Comparison of ENCODE assay signal across 9 mouse cellular contexts in the genomic region with DNA sequence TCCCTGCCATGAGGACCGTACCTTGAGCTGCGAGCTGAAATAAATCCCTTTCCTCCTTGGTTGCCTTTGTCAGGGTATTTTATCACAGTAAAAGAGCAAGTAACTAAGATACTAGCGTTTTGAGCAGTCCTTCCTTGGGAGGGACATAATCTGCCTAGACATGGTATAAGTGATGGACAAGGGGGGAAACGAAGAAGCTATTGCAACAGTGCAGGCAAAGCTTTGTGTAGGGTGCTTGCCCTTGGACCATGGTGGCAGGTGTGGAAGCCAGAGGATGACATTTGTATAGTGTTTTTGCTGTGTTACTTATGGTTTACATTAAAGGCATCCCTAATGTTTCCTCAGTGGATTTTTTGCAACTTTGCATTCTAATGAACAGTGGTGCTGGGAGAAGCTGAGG. TPM values are rescaled to one million over a fixed set of nuclear protein-coding genes. Genes with fewer than 3 reads are reported as not detected.
DNase-seq lines count a peak whose midpoint lies in the region; ATAC-seq and TF ChIP-seq lines count a peak whose summit lies in the region.
"Had no signal": no experiment of that assay in that cellular context is flagged by ENCODE, and none has a peak within 500 bp of the region (broad histone marks: within the 10 kb centered on the region; RNA-seq: fewer than 3 reads in every experiment).

No protein-coding gene starts in this region.

- peaks cover 14% of the 10 kb centered on the region; the same call in 1 of the 2 replicates for H3K27me3 ChIP-seq in heart, postnatal 0 days (ENCODE audit: control insufficient read depth, insufficient read depth, low read length)
- no peaks in the 10 kb centered on the region for H3K27me3 ChIP-seq in embryonic facial prominence, embryonic 11.5 days (ENCODE audit: control insufficient read depth, insufficient read depth, low read length)
- no peaks in the 10 kb centered on the region for H3K27me3 ChIP-seq in hindbrain, embryonic 15.5 days
- no peaks in the 10 kb centered on the region for H3K27me3 ChIP-seq in midbrain, embryonic 14.5 days (ENCODE audit: control insufficient read depth, insufficient read depth, low read length)
- no peaks in the 10 kb centered on the region; the same call in 1 of the 2 replicates for H3K27me3 ChIP-seq in thymus, adult 2 months (ENCODE audit: control insufficient read depth, insufficient read depth, low read length)

- H3K9ac ChIP-seq in heart, postnatal 0 days (replicated peaks; ENCODE audit: low read depth, low read length), result peak overlapping the region; percentile 15; the same call in 1 of the 2 replicates
- H3K9ac ChIP-seq in embryonic facial prominence, embryonic 11.5 days (replicated peaks; ENCODE audit: low read length), result peak overlapping the region; percentile 77
- peak overlapping the region; percentile 83 for H3K9ac ChIP-seq in hindbrain, embryonic 15.5 days
- H3K9ac ChIP-seq in midbrain, embryonic 14.5 days (replicated peaks; ENCODE audit: low read length), result no peak overlapping the region; the same call in 1 of the 2 replicates

- H3K9me3 ChIP-seq in heart, postnatal 0 days (replicated peaks; ENCODE audit: control insufficient read depth, low read length), result no peaks in the 10 kb centered on the region
- no peaks in the 10 kb centered on the region for H3K9me3 ChIP-seq in embryonic facial prominence, embryonic 11.5 days (replicated peaks; ENCODE audit: control insufficient read depth, low read length)
- H3K9me3 ChIP-seq in hindbrain, embryonic 15.5 days, result no peaks in the 10 kb centered on the region
- no peaks in the 10 kb centered on the region for H3K9me3 ChIP-seq in midbrain, embryonic 14.5 days (ENCODE audit: control insufficient read depth, low read length)

- TF ChIP-seq POLR2A in thymus, adult 2 months (IDR thresholded peaks at IDR 0.05; ENCODE audit: control insufficient read depth, extremely low read depth, insufficient read depth, low read length, poor library complexity), result no peak

- ATAC-seq in heart, postnatal 0 days (ENCODE audit: insufficient read depth, low read depth), result no peak
- ATAC-seq in embryonic facial prominence, embryonic 11.5 days (replicated peaks; ENCODE audit: insufficient number of reproducible peaks, low FRiP score, low TSS enrichment, low read depth), result 0 out of 2 replicates have a peak, but pooled peaks have one; percentile 29
- peak; percentile 20 for ATAC-seq in hindbrain, embryonic 15.5 days (ENCODE audit: low FRiP score, low read depth)
- 0 out of 2 replicates have a peak, but pooled peaks have one; percentile 2 for ATAC-seq in midbrain, embryonic 14.5 days (ENCODE audit: low FRiP score, low TSS enrichment)

- no peak for DNase-seq in heart, postnatal 0 days (ENCODE audit: low spot score)
- no peak for DNase-seq in heart, adult 11 months
- no peak for DNase-seq in embryonic facial prominence, embryonic 11.5 days (ENCODE audit: low spot score)
- no peak for DNase-seq in midbrain, embryonic 14.5 days
- DNase-seq in thymus, adult 2 months, result no peak
- no peak for DNase-seq in natural killer cell, adult 2 months (ENCODE audit: low spot score in 2 of 2)
- no peak for DNase-seq in adrenal gland, postnatal 4 days (ENCODE audit: low spot score in 2 of 2)

- no peak for TF ChIP-seq CTCF in heart, postnatal 0 days (IDR thresholded peaks at IDR 0.05; ENCODE audit: low read depth)
- no peak for TF ChIP-seq CTCF in thymus, adult 2 months (IDR thresholded peaks at IDR 0.05; ENCODE audit: borderline replicate concordance, control insufficient read depth, extremely low read depth, insufficient read depth, low read length, poor library complexity)

- TF ChIP-seq EP300 in heart, postnatal 0 days (IDR thresholded peaks at IDR 0.05; ENCODE audit: low read depth), result no peak

- 82% methylated on average over 4 of the region's 4 CpGs for WGBS in heart, postnatal 0 days
- WGBS in embryonic facial prominence, embryonic 11.5 days, result 80% methylated on average over 4 of the region's 4 CpGs
- 79% methylated on average over 4 of the region's 4 CpGs for WGBS in hindbrain, embryonic 15.5 days
- 79% methylated on average over 4 of the region's 4 CpGs for WGBS in midbrain, embryonic 14.5 days
- WGBS in thymus, adult 2 months, result 87% methylated on average over 4 of the region's 4 CpGs

- peak overlapping the region; percentile 67 for H3K4me3 ChIP-seq in heart, postnatal 0 days (ENCODE audit: low read depth, low read length)
- H3K4me3 ChIP-seq in embryonic facial prominence, embryonic 11.5 days (ENCODE audit: low read depth, low read length), result no peak overlapping the region
- H3K4me3 ChIP-seq in hindbrain, embryonic 15.5 days, result peak overlapping the region; percentile 87
- H3K4me3 ChIP-seq in midbrain, embryonic 14.5 days (replicated peaks; ENCODE audit: low read depth, low read length), result peak overlapping the region; percentile 66
- no peak overlapping the region for H3K4me3 ChIP-seq in thymus, adult 2 months (ENCODE audit: control insufficient read depth, insufficient read depth, low read length)

- H3K4me1 ChIP-seq in heart, postnatal 0 days (ENCODE audit: control insufficient read depth, insufficient read depth), result no peaks in the 10 kb centered on the region; the same call in 1 of the 2 replicates
- no peaks in the 10 kb centered on the region; the same call in 1 of the 2 replicates for H3K4me1 ChIP-seq in embryonic facial prominence, embryonic 11.5 days (ENCODE audit: control insufficient read depth, insufficient read depth, low read length)
- H3K4me1 ChIP-seq in hindbrain, embryonic 15.5 days (replicated peaks), result peaks cover 15% of the 10 kb centered on the region
- H3K4me1 ChIP-seq in midbrain, embryonic 14.5 days (ENCODE audit: control insufficient read depth, insufficient read depth, low read length), result no peaks in the 10 kb centered on the region; the same call in 1 of the 2 replicates
- H3K4me1 ChIP-seq in thymus, adult 2 months (replicated peaks; ENCODE audit: control insufficient read depth, insufficient read depth, low read length), result peaks cover 14% of the 10 kb centered on the region

- no peak overlapping the region for H3K27ac ChIP-seq in heart, postnatal 0 days (ENCODE audit: low read depth)
- H3K27ac ChIP-seq in embryonic facial prominence, embryonic 11.5 days (replicated peaks; ENCODE audit: low read depth, low read length), result no peak overlapping the region
- peak overlapping the region; percentile 87 for H3K27ac ChIP-seq in hindbrain, embryonic 15.5 days (replicated peaks)
- 0 out of 2 replicates have a peak overlapping the region, but pooled peaks have one; percentile 49 for H3K27ac ChIP-seq in midbrain, embryonic 14.5 days (replicated peaks; ENCODE audit: low read depth, low read length)
- no peak overlapping the region for H3K27ac ChIP-seq in thymus, adult 2 months (ENCODE audit: control insufficient read depth, insufficient read depth, low read length)

- no peaks in the 10 kb centered on the region for H3K36me3 ChIP-seq in heart, postnatal 0 days (replicated peaks; ENCODE audit: control insufficient read depth, insufficient read depth, low read length)
- no peaks in the 10 kb centered on the region for H3K36me3 ChIP-seq in embryonic facial prominence, embryonic 11.5 days (replicated peaks; ENCODE audit: control insufficient read depth, insufficient read depth, low read depth, low read length)
- no peaks in the 10 kb centered on the region for H3K36me3 ChIP-seq in hindbrain, embryonic 15.5 days
- no peaks in the 10 kb centered on the region for H3K36me3 ChIP-seq in midbrain, embryonic 14.5 days (ENCODE audit: control insufficient read depth, insufficient read depth, low read length)
- no peaks in the 10 kb centered on the region for H3K36me3 ChIP-seq in thymus, adult 2 months (ENCODE audit: control insufficient read depth, insufficient read depth, low read length)

- H3K4me2 ChIP-seq in heart, postnatal 0 days (ENCODE audit: low read depth, low read length), result peak overlapping the region; percentile 91
- H3K4me2 ChIP-seq in embryonic facial prominence, embryonic 11.5 days (ENCODE audit: low read depth, low read length), result no peak overlapping the region; the same call in none of the 2 replicates
- H3K4me2 ChIP-seq in hindbrain, embryonic 15.5 days, result peak overlapping the region; percentile 76
- peak overlapping the region; percentile 86 for H3K4me2 ChIP-seq in midbrain, embryonic 14.5 days (ENCODE audit: low read length)

RNA-seq across cellular contexts. Expression of gene Zkscan16, which starts 0.5 kb away (rescaled TPM):
- not detected in 2 replicates for total RNA-seq in heart, postnatal 0 days (2014; rRNA removed; ENCODE audit: low replicate concordance)
- 0.05 TPM in 1 of 2 replicates, not detected in the other for polyA plus RNA-seq in heart, postnatal 0 days (2015; fragmentation: Nextera tagmentation; extraction: Ambion mirVana)
- polyA plus RNA-seq in embryonic facial prominence, embryonic 11.5 days (2014; fragmentation: Nextera tagmentation; extraction: Ambion mirVana), result 0.97 and 1.4 TPM in 2 replicates
- 2.3 and 2.4 TPM in 2 replicates for polyA plus RNA-seq in hindbrain, embryonic 15.5 days (2015; fragmentation: Nextera tagmentation; extraction: Ambion mirVana)
- 2.2 and 2.6 TPM in 2 replicates for polyA plus RNA-seq in midbrain, embryonic 14.5 days (2014; fragmentation: Nextera tagmentation; extraction: Ambion mirVana)
- 0.04 TPM in 1 of 2 replicates, not detected in the other for polyA plus RNA-seq in thymus, adult 2 months (2012; rRNA removed)
- total RNA-seq in adrenal gland, postnatal 4 days (2021), result 1 to 10 TPM; 3.1 to 4.3 TPM
- polyA plus RNA-seq: inflammation-experienced regulatory T-cells, adult 6 months had no signal

RNA-seq across cellular contexts. Expression of gene Ecpas, which starts 30.4 kb away (rescaled TPM):
- 38.0 and 62.9 TPM in 2 replicates for total RNA-seq in heart, postnatal 0 days (2014; rRNA removed; ENCODE audit: low replicate concordance)
- 21.5 and 26.7 TPM in 2 replicates for polyA plus RNA-seq in heart, postnatal 0 days (2015; fragmentation: Nextera tagmentation; extraction: Ambion mirVana)
- polyA plus RNA-seq in embryonic facial prominence, embryonic 11.5 days (2014; fragmentation: Nextera tagmentation; extraction: Ambion mirVana), result 40.5 and 47.2 TPM in 2 replicates
- 32.0 and 34.7 TPM in 2 replicates for polyA plus RNA-seq in hindbrain, embryonic 15.5 days (2015; fragmentation: Nextera tagmentation; extraction: Ambion mirVana)
- 39.8 and 55.0 TPM in 2 replicates for polyA plus RNA-seq in midbrain, embryonic 14.5 days (2014; fragmentation: Nextera tagmentation; extraction: Ambion mirVana)
- 30.6 and 46.7 TPM in 2 replicates for polyA plus RNA-seq in thymus, adult 2 months (2012; rRNA removed)
- total RNA-seq in adrenal gland, postnatal 4 days (2021), result 100 to 1,000 TPM; 144 to 150 TPM

RNA-seq across cellular contexts. Expression of gene Ptgr1, which starts 44.0 kb away (rescaled TPM):
- 6.5 and 8.6 TPM in 2 replicates for total RNA-seq in heart, postnatal 0 days (2014; rRNA removed; ENCODE audit: low replicate concordance)
- polyA plus RNA-seq in heart, postnatal 0 days (2015; fragmentation: Nextera tagmentation; extraction: Ambion mirVana), result 6.9 and 8.1 TPM in 2 replicates
- polyA plus RNA-seq in embryonic facial prominence, embryonic 11.5 days (2014; fragmentation: Nextera tagmentation; extraction: Ambion mirVana), result 22.8 and 24.0 TPM in 2 replicates
- polyA plus RNA-seq in hindbrain, embryonic 15.5 days (2015; fragmentation: Nextera tagmentation; extraction: Ambion mirVana), result 5.2 and 5.7 TPM in 2 replicates
- 2.7 and 4.4 TPM in 2 replicates for polyA plus RNA-seq in midbrain, embryonic 14.5 days (2014; fragmentation: Nextera tagmentation; extraction: Ambion mirVana)
- 3.0 and 3.4 TPM in 2 replicates for polyA plus RNA-seq in thymus, adult 2 months (2012; rRNA removed)
- total RNA-seq in adrenal gland, postnatal 4 days (2021), result 10 to 100 TPM; 27.4 to 29.8 TPM

RNA-seq across cellular contexts. Expression of gene Dnajc25, which starts 51.9 kb away (rescaled TPM):
- 5.1 and 5.3 TPM in 2 replicates for total RNA-seq in heart, postnatal 0 days (2014; rRNA removed; ENCODE audit: low replicate concordance)
- 12.4 and 14.4 TPM in 2 replicates for polyA plus RNA-seq in heart, postnatal 0 days (2015; fragmentation: Nextera tagmentation; extraction: Ambion mirVana)
- polyA plus RNA-seq in embryonic facial prominence, embryonic 11.5 days (2014; fragmentation: Nextera tagmentation; extraction: Ambion mirVana), result 6.1 and 6.3 TPM in 2 replicates
- polyA plus RNA-seq in hindbrain, embryonic 15.5 days (2015; fragmentation: Nextera tagmentation; extraction: Ambion mirVana), result 7.6 and 8.4 TPM in 2 replicates
- 5.7 and 6.3 TPM in 2 replicates for polyA plus RNA-seq in midbrain, embryonic 14.5 days (2014; fragmentation: Nextera tagmentation; extraction: Ambion mirVana)
- 2.3 and 3.1 TPM in 2 replicates for polyA plus RNA-seq in thymus, adult 2 months (2012; rRNA removed)
- 10 to 100 TPM; 19.4 to 20.9 TPM for total RNA-seq in adrenal gland, postnatal 4 days (2021)

Comparison
In these comparisons a context has a peak if more than half of its experiments do, and no peak if none do; other contexts are left out.
1. H3K27ac ChIP-seq: peak in hindbrain, embryonic 15.5 days (single experiment) and midbrain, embryonic 14.5 days (single experiment); none in heart, postnatal 0 days (single experiment), embryonic facial prominence, embryonic 11.5 days (single experiment) and thymus, adult 2 months (single experiment).
2. H3K4me3 ChIP-seq: peak in heart, postnatal 0 days (single experiment), hindbrain, embryonic 15.5 days (single experiment) and midbrain, embryonic 14.5 days (single experiment); none in embryonic facial prominence, embryonic 11.5 days (single experiment) and thymus, adult 2 months (single experiment).